Mouse (Mus musculus) forebrain, postnatal 0 days (tissue): ENCODE measurements at regions not wholly inside any gene's neighbourhood (a gene's known extent, or its start where the extent isn't known, plus 50 kb on each side); places are given as distances from the start of the nearest gene placed in this dataset.
A peak's percentile ranks its signal among the peaks of the same experiment; 100 is the strongest.

ENCODE experiments used
- ATAC-seq: fragments of 200-750 bp; cut with Nextera tagmentation; 2 replicates; pipeline ENCODE4 v1.8.0; 2017; ENCODE audit warnings: mild to moderate bottlenecking, moderate library complexity
- DNase-seq: peaks from one replicate; pipeline ENCODE4 v3.0.0-alpha.2; 2015
- H3K27ac ChIP-seq: fragments of 300-500 bp; sonication (generic); 2 replicates; pipeline ENCODE4 v1.5.1; 2014; ENCODE audit warnings: low read depth, mild to moderate bottlenecking, antibody characterized with exemption, low read length, moderate library complexity, mixed read lengths
- H3K27me3 ChIP-seq: fragments of 300-500 bp; sonication (generic); 2 replicates; pipeline ENCODE4 v1.6.1; 2014; ENCODE audit warnings: mild to moderate bottlenecking, low read length, mixed read lengths; ENCODE audit not compliant: insufficient read depth
- H3K36me3 ChIP-seq: fragments of 300-500 bp; sonication (generic); 2 replicates; pipeline ENCODE4 v1.6.1; 2014; ENCODE audit warnings: mild to moderate bottlenecking, moderate library complexity; ENCODE audit not compliant: insufficient read depth
- H3K4me1 ChIP-seq: fragments of 300-500 bp; sonication (generic); 2 replicates; pipeline ENCODE4 v1.6.1; 2014; ENCODE audit warnings: antibody characterized with exemption; ENCODE audit not compliant: insufficient read depth
- H3K4me2 ChIP-seq: fragments of 300-500 bp; sonication (generic); 2 replicates; pipeline ENCODE4 v1.6.1; 2014; ENCODE audit warnings: low read depth, mild to moderate bottlenecking, moderate library complexity
- H3K4me3 ChIP-seq: fragments of 300-500 bp; sonication (generic); 2 replicates; pipeline ENCODE4 v1.5.1; 2014; ENCODE audit warnings: low read depth, low read length, mixed read lengths
- H3K9ac ChIP-seq: fragments of 300-500 bp; sonication (generic); 2 replicates; pipeline ENCODE4 v1.6.1; 2014; ENCODE audit warnings: mild to moderate bottlenecking
- H3K9me3 ChIP-seq: fragments of 300-500 bp; sonication (generic); 2 replicates; pipeline ENCODE4 v1.6.1; 2016; ENCODE audit warnings: low read length
- CTCF ChIP-seq: sonication (generic); IDR thresholded peaks from 2 replicates; pipeline ENCODE4 v1.5.1; 2016; ENCODE audit warnings: antibody characterized with exemption, control low read depth, low read depth
- WGBS: fragments of 180-500 bp; shearing (Covaris S2); extraction: QIAGEN DNeasy Blood & Tissue Kit; methylation state at CpG from one replicate; pipeline ENCODE4 v1.1.7; 2014; 5-methylcytosine and 5-hydroxymethylcytosine counted together

GRCm38 (mm10) chr2:3922739-3923138 is 94.8 kb upstream of the Frmd4a start:
- no peak for TF ChIP-seq CTCF
- H3K36me3 ChIP-seq, result no peaks in the 10 kb centered on the region
- no peaks in the 10 kb centered on the region for H3K9me3 ChIP-seq
- H3K9ac ChIP-seq, result no peak overlapping the region
- H3K4me1 ChIP-seq, result peaks cover 14% of the 10 kb centered on the region; the same call in 1 of the 2 replicates
- H3K27ac ChIP-seq, result no peak overlapping the region
- no peak for ATAC-seq
- WGBS, result 95% methylated on average over 4 of the region's 4 CpGs
- DNase-seq, result no peak
- no peaks in the 10 kb centered on the region for H3K27me3 ChIP-seq
- no peak overlapping the region for H3K4me2 ChIP-seq
- no peak overlapping the region for H3K4me3 ChIP-seq

- WGBS, result 46% methylated on average over 6 of the region's 6 CpGs
- ATAC-seq (peak; percentile 55), DNase-seq (peak; percentile 50)
- Histone ChIP-seq H3K9me3 (no peaks in the 10 kb centered on the region), H3K4me2 (no peak overlapping the region), H3K27me3 (no peaks in the 10 kb centered on the region), H3K4me1 (peaks cover 14% of the 10 kb centered on the region; the same call in 1 of the 2 replicates), H3K27ac (peak overlapping the region; percentile 70), H3K4me3 (no peak overlapping the region), H3K9ac (no peak overlapping the region), H3K36me3 (no peaks in the 10 kb centered on the region)
- peak; percentile 43 for TF ChIP-seq CTCF
Measured at GRCm38 (mm10) chr2:3924696-3925095, 92.8 kb upstream of the Frmd4a start.

- Histone ChIP-seq H3K4me2 (no peak overlapping the region), H3K36me3 (no peaks in the 10 kb centered on the region), H3K9me3 (no peaks in the 10 kb centered on the region), H3K4me1 (peaks cover 15% of the 10 kb centered on the region; the same call in 1 of the 2 replicates), H3K4me3 (no peak overlapping the region), H3K9ac (no peak overlapping the region), H3K27me3 (no peaks in the 10 kb centered on the region), H3K27ac (peak overlapping the region; percentile 70)
- 49% methylated on average over 3 of the region's 3 CpGs for WGBS
- ATAC-seq (peak; percentile 71), DNase-seq (peak; percentile 53)
- no peak for TF ChIP-seq CTCF
Measured at GRCm38 (mm10) chr2:3925199-3925598, 92.3 kb upstream of the Frmd4a start.

- Histone ChIP-seq H3K27ac (no peak overlapping the region), H3K9me3 (no peaks in the 10 kb centered on the region), H3K9ac (no peak overlapping the region), H3K36me3 (no peaks in the 10 kb centered on the region), H3K27me3 (no peaks in the 10 kb centered on the region), H3K4me2 (no peak overlapping the region), H3K4me1 (peaks cover 22% of the 10 kb centered on the region; the same call in 1 of the 2 replicates), H3K4me3 (no peak overlapping the region)
- DNase-seq, result no peak
- no peak for ATAC-seq
- no peak for TF ChIP-seq CTCF
Measured at GRCm38 (mm10) chr2:3926129-3926528, 91.4 kb upstream of the Frmd4a start.

- H3K36me3 ChIP-seq, result no peaks in the 10 kb centered on the region
- H3K27me3 ChIP-seq, result no peaks in the 10 kb centered on the region
- peaks cover 24% of the 10 kb centered on the region; the same call in 1 of the 2 replicates for H3K4me1 ChIP-seq
- WGBS, result 58% methylated on average over 8 of the region's 8 CpGs
- no peak for ATAC-seq
- no peak for TF ChIP-seq CTCF
- DNase-seq, result no peak
- H3K9me3 ChIP-seq, result no peaks in the 10 kb centered on the region
- H3K9ac ChIP-seq, result no peak overlapping the region
- no peak overlapping the region for H3K27ac ChIP-seq
- H3K4me3 ChIP-seq, result no peak overlapping the region
- H3K4me2 ChIP-seq, result no peak overlapping the region
Measured at GRCm38 (mm10) chr2:3927141-3927810, 90.2 kb upstream of the Frmd4a start.

- H3K4me1 ChIP-seq, result peaks cover 24% of the 10 kb centered on the region; the same call in 1 of the 2 replicates
- TF ChIP-seq CTCF, result no peak
- H3K36me3 ChIP-seq, result no peaks in the 10 kb centered on the region
- no peak overlapping the region for H3K9ac ChIP-seq
- H3K27me3 ChIP-seq, result no peaks in the 10 kb centered on the region
- H3K4me2 ChIP-seq, result no peak overlapping the region
- no peak overlapping the region for H3K4me3 ChIP-seq
- ATAC-seq (no peak), DNase-seq (no peak)
- H3K27ac ChIP-seq, result no peak overlapping the region
- no peaks in the 10 kb centered on the region for H3K9me3 ChIP-seq
- 44% methylated on average over 4 of the region's 4 CpGs for WGBS
Measured at GRCm38 (mm10) chr2:3927853-3928252, 89.7 kb upstream of the Frmd4a start.

GRCm38 (mm10) chr2:3930650-3931049 is 86.9 kb upstream of the Frmd4a start:
- H3K36me3 ChIP-seq, result no peaks in the 10 kb centered on the region
- WGBS, result 68% methylated on average over 5 of the region's 5 CpGs
- peak; percentile 75 for ATAC-seq

More at GRCm38 (mm10) chr2:3930650-3931049, 86.9 kb upstream of the Frmd4a start:
- no peaks in the 10 kb centered on the region for H3K9me3 ChIP-seq
- H3K27ac ChIP-seq, result peak overlapping the region; percentile 62
- H3K4me1 ChIP-seq, result peaks cover 12% of the 10 kb centered on the region; the same call in 1 of the 2 replicates
- TF ChIP-seq CTCF, result no peak
- no peak overlapping the region for H3K9ac ChIP-seq
- no peak overlapping the region for H3K4me3 ChIP-seq
- DNase-seq, result peak; percentile 47
- no peaks in the 10 kb centered on the region for H3K27me3 ChIP-seq
- H3K4me2 ChIP-seq, result no peak overlapping the region
